In genomic region chr2:5551758-5552255, GRCm38 (mm10) we compare ENCODE assay signal across 22 mouse cellular contexts.
DNase-seq lines count a peak whose midpoint lies in the region; TF ChIP-seq lines count a peak whose summit lies in the region.
"Had no signal": no experiment of that assay in that cellular context is flagged by ENCODE, and none has a peak within 500 bp of the region (broad histone marks: within the 10 kb centered on the region; RNA-seq: fewer than 3 reads in every experiment).

No protein-coding gene starts in this region.

- DNase-seq in layer of hippocampus, adult 2 months (ENCODE audit: low spot score in 2 of 2), result no peak
- DNase-seq in layer of hippocampus, postnatal 36 days, result no peak
- peak; percentile 22 to 39 for DNase-seq in B cell, adult 2 months
- peak; percentile 80 for DNase-seq in CH12.LX (ENCODE audit: extremely low read depth)
- DNase-seq in retina, embryonic 14.5 days (ENCODE audit: low spot score), result no peak
- DNase-seq in frontal cortex, adult 2 months (ENCODE audit: extremely low spot score in 1 of 2, low spot score in 1 of 2), result no peak
- no peak for DNase-seq in left cerebral cortex, adult 18-20 months (ENCODE audit: low spot score in 2 of 2)
- DNase-seq: adrenal gland, adult 2 months; adrenal gland, postnatal 10 days; adrenal gland, postnatal 25 days; cerebellum, adult 11 months; cerebellum, adult 18-20 months; cerebellum, adult 8-10 months; cerebellum, adult 9-11 months; cerebellum, postnatal 14 days; cerebellum, postnatal 36 days; forebrain, postnatal 0 days had no signal

- peaks cover 8 to 35% of the 10 kb centered on the region in 2 experiments for H3K4me1 ChIP-seq in CH12.LX (ENCODE audit: control insufficient read depth in 1 of 2, insufficient read depth in 2 of 2)
- peaks cover 5% of the 10 kb centered on the region for H3K4me1 ChIP-seq in olfactory bulb, adult 2 months (ENCODE audit: control insufficient read depth, insufficient read depth, low read length)
- H3K4me1 ChIP-seq: embryonic facial prominence, embryonic 10.5 days; embryonic facial prominence, embryonic 12.5 days; forebrain, embryonic 13.5 days; forebrain, embryonic 15.5 days had no signal

- peak overlapping the region; percentile 81; the same call in 1 of the 2 replicates for H3K27ac ChIP-seq in layer of hippocampus, adult 2 months
- H3K27ac ChIP-seq in CH12.LX (ENCODE audit: insufficient read depth, low read depth), result no peak overlapping the region
- H3K27ac ChIP-seq in olfactory bulb, adult 2 months (ENCODE audit: insufficient read depth, low read depth, low read length), result 0 out of 2 replicates have a peak overlapping the region, but pooled peaks have one; percentile 90
- H3K27ac ChIP-seq: embryonic facial prominence, embryonic 10.5 days; embryonic facial prominence, embryonic 12.5 days; forebrain, embryonic 13.5 days; forebrain, embryonic 15.5 days had no signal

- H3K4me2 ChIP-seq in CH12.LX (ENCODE audit: insufficient read depth, low read depth, poor library complexity, severe bottlenecking), result 0 out of 2 replicates have a peak overlapping the region, but pooled peaks have one; percentile 33
- H3K4me2 ChIP-seq: embryonic facial prominence, embryonic 12.5 days; forebrain, embryonic 13.5 days; forebrain, embryonic 15.5 days had no signal

- WGBS in olfactory bulb, adult 2 months, result 96% methylated on average over 5 of the region's 5 CpGs

- H3K4me3 ChIP-seq in layer of hippocampus, adult 2 months, result no peak overlapping the region
- no peak overlapping the region for H3K4me3 ChIP-seq in CH12.LX (replicated peaks in 1 of 3; ENCODE audit: low read depth in 2 of 3, low read length in 2 of 3, poor library complexity in 1 of 3)
- no peak overlapping the region for H3K4me3 ChIP-seq in olfactory bulb, adult 2 months (ENCODE audit: insufficient read depth, low read depth, low read length)
- H3K4me3 ChIP-seq: embryonic facial prominence, embryonic 10.5 days; embryonic facial prominence, embryonic 12.5 days; forebrain, embryonic 13.5 days; forebrain, embryonic 15.5 days had no signal

- in situ Hi-C loops in CH12.LX (cut with MboI; ENCODE audit: low pct_ligation_motif_present, low pct_unique_long_range_greater_than_20kb, low sequenced_read_pairs), result no loop called here

- H3K9ac ChIP-seq in CH12.LX (ENCODE audit: insufficient read depth, low read depth), result no peak overlapping the region
- H3K9ac ChIP-seq: embryonic facial prominence, embryonic 12.5 days; forebrain, embryonic 13.5 days; forebrain, embryonic 15.5 days; forebrain, postnatal 0 days had no signal

- H3K9me3 ChIP-seq in CH12.LX (replicated peaks; ENCODE audit: low read length), result peaks cover 2% of the 10 kb centered on the region
- H3K9me3 ChIP-seq: embryonic facial prominence, embryonic 10.5 days; embryonic facial prominence, embryonic 12.5 days; forebrain, embryonic 13.5 days; forebrain, embryonic 15.5 days had no signal

- peak; percentile 17; the same call in 1 of the 2 replicates for TF ChIP-seq EP300 in CH12.LX (IDR thresholded peaks at IDR 0.05; ENCODE audit: low read length)

- dilution Hi-C loops in CH12.LX (cut with MboI; ENCODE audit: extremely low pct_ligation_motif_present, extremely low pct_unique_long_range_greater_than_20kb, low sequenced_read_pairs), result no loop called here

- no peaks in the 10 kb centered on the region for H3K79me2 ChIP-seq in CH12.LX (replicated peaks; ENCODE audit: control insufficient read depth, extremely low read depth, insufficient read depth, poor library complexity, severe bottlenecking)

- TF ChIP-seq RAD21 in CH12.LX (IDR thresholded peaks at IDR 0.05; ENCODE audit: low read depth, low read length), result no peak; the same call in 1 of the 2 replicates

- TF ChIP-seq POLR2A in CH12.LX (IDR thresholded peaks at IDR 0.05; ENCODE audit: low read depth, low read length), result no peak
- TF ChIP-seq POLR2A in olfactory bulb, adult 2 months (IDR thresholded peaks at IDR 0.05; ENCODE audit: insufficient read depth, low read depth, low read length), result no peak

- H3K36me3 ChIP-seq in CH12.LX (replicated peaks in 1 of 2; ENCODE audit: control insufficient read depth in 1 of 2, insufficient read depth in 1 of 2, low read length in 1 of 2), result peaks cover 0 to 25% of the 10 kb centered on the region in 2 experiments
- H3K36me3 ChIP-seq: embryonic facial prominence, embryonic 10.5 days; embryonic facial prominence, embryonic 12.5 days; forebrain, embryonic 15.5 days had no signal

- no peak for TF ChIP-seq CTCF in layer of hippocampus, adult 2 months (conservative IDR thresholded peaks at IDR 0.05)
- no peak for TF ChIP-seq CTCF in CH12.LX (conservative IDR thresholded peaks at IDR 0.05 in 1 of 2, IDR thresholded peaks at IDR 0.05 in 1 of 2; ENCODE audit: low read depth in 2 of 2, low read length in 2 of 2)
- no peak for TF ChIP-seq CTCF in olfactory bulb, adult 2 months (IDR thresholded peaks at IDR 0.05; ENCODE audit: insufficient read depth, low read depth, low read length)

- no peaks in the 10 kb centered on the region for H3K27me3 ChIP-seq in CH12.LX (replicated peaks)
- H3K27me3 ChIP-seq: embryonic facial prominence, embryonic 12.5 days; forebrain, embryonic 13.5 days; forebrain, embryonic 15.5 days had no signal

TF ChIP-seq in CH12.LX, 34 proteins besides CTCF, POLR2A, EP300 and RAD21:
- TF ChIP-seq HCFC1 (IDR thresholded peaks at IDR 0.05; ENCODE audit: low read depth, low read length) (no peak), MEF2A (IDR thresholded peaks at IDR 0.05; ENCODE audit: borderline replicate concordance, low read depth, low read length) (peak; percentile 77; the same call in 1 of the 2 replicates), MAZ (IDR thresholded peaks at IDR 0.05; ENCODE audit: low read depth, low read length) (no peak), GABPA (IDR thresholded peaks at IDR 0.05; ENCODE audit: insufficient replicate concordance, low read depth, low read length) (no peak), SMC3 (IDR thresholded peaks at IDR 0.05; ENCODE audit: low read depth, low read length) (no peak), CHD2 (IDR thresholded peaks at IDR 0.05; ENCODE audit: low read length) (no peak), USF2 (conservative IDR thresholded peaks at IDR 0.05; ENCODE audit: low read depth, low read length) (no peak), BHLHE40 (IDR thresholded peaks at IDR 0.05; ENCODE audit: low read depth, low read length) (peak; percentile 32), USF1 (IDR thresholded peaks at IDR 0.05; ENCODE audit: low read depth, low read length) (no peak), JUND (conservative IDR thresholded peaks at IDR 0.05; ENCODE audit: low read depth, low read length) (no peak), ZC3H11A (IDR thresholded peaks at IDR 0.05; ENCODE audit: low read depth, low read length) (no peak), PAX5 (IDR thresholded peaks at IDR 0.05; ENCODE audit: low read length) (no peak), NELFE (IDR thresholded peaks at IDR 0.05; ENCODE audit: low read depth, low read length) (no peak), SIN3A (IDR thresholded peaks at IDR 0.05; ENCODE audit: low read length) (no peak), TBP (conservative IDR thresholded peaks at IDR 0.05; ENCODE audit: low read depth, low read length) (no peak), MAX (IDR thresholded peaks at IDR 0.05; ENCODE audit: low read length) (no peak), ELF1 (IDR thresholded peaks at IDR 0.05; ENCODE audit: low read depth, low read length) (no peak), MYC (IDR thresholded peaks at IDR 0.05; ENCODE audit: low read depth, low read length) (no peak), CHD1 (IDR thresholded peaks at IDR 0.05; ENCODE audit: low read depth, low read length) (no peak), ZKSCAN1 (IDR thresholded peaks at IDR 0.05; ENCODE audit: borderline replicate concordance, low read depth, low read length) (no peak), MAFK (IDR thresholded peaks at IDR 0.05; ENCODE audit: insufficient replicate concordance, low read length) (no peak), E2F4 (IDR thresholded peaks at IDR 0.05; ENCODE audit: insufficient replicate concordance, low read depth, low read length) (no peak), NRF1 (IDR thresholded peaks at IDR 0.05; ENCODE audit: low read depth, low read length) (peak; percentile 60), ZNF384 (IDR thresholded peaks at IDR 0.05; ENCODE audit: low read depth, low read length) (peak; percentile 91), MXI1 (IDR thresholded peaks at IDR 0.05; ENCODE audit: low read depth, low read length) (no peak), ETS1 (conservative IDR thresholded peaks at IDR 0.05; ENCODE audit: low read depth, low read length) (peak; percentile 35; the same call in 1 of the 2 replicates), IRF4 (IDR thresholded peaks at IDR 0.05; ENCODE audit: low read depth, low read length) (no peak), TCF12 (IDR thresholded peaks at IDR 0.05; ENCODE audit: low read depth, low read length) (no peak)

Comparison
In these comparisons a context has a peak if more than half of its experiments do, and no peak if none do; other contexts are left out.
1. DNase-seq: peak in B cell, adult 2 months (2 of 2) and CH12.LX (single experiment); none in layer of hippocampus, adult 2 months (0 of 2), layer of hippocampus, postnatal 36 days (0 of 2), retina, embryonic 14.5 days (single experiment), frontal cortex, adult 2 months (0 of 2) and left cerebral cortex, adult 18-20 months (0 of 2).